Mouse (Mus musculus) CH12F3 (cell line): Measurements from ENCODE around the gene Grk2.
"Not testable (repeated sequence)": the region's sequence is repeated elsewhere in the genome, so short reads cannot be mapped to it uniquely, and the experiment has no call there.

ENCODE experiments used
- in situ Hi-C: fragments of 300-500 bp; cut with MboI; formaldehyde crosslinking; loops from 2 replicates; pipeline ENCODE4 v1.14.3; 2020; ENCODE audit warnings: low sequenced_read_pairs

Gene Grk2

DNA sequence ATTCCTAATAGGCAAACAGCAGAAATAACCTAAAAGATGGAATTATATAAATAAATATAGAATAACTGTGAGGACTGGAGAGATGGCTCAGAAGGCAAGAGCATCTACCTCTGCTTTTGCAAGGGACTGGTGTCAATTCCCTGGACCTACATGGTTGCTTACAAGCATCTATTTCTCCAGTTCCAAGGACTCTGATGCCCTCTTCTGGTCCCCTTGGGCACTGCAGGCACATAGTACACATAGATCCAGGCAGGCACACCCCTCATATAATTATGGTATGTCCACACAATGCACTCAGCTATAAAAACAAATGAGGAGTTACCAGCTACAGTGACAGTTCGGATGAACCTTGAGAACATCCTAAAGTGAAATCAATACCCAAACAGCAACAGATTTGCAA, 26.5 kb downstream of the Grk2 start:
- in situ Hi-C loops, result no loop called here

DNA sequence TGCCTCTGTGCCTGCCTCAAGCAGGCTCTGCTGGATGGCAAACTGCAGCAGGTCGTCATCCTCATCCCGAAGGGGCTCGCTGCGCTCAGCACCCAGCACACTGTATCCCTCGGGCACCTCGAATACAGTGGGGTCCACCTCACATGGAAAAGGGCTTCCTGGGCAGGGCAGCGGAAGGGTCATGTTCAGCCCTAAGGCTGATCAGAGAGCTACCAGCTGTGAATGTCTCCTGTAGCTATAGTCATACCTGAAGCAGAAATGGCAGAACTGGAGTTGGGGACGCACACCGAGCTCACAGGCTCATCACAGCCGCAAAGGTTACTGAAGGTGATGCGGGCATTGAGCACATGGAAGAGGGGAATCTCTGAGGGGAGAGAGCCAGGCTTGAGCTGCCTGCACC, 35.0 kb downstream of the Grk2 start:
- in situ Hi-C loops, result no loop called here

DNA sequence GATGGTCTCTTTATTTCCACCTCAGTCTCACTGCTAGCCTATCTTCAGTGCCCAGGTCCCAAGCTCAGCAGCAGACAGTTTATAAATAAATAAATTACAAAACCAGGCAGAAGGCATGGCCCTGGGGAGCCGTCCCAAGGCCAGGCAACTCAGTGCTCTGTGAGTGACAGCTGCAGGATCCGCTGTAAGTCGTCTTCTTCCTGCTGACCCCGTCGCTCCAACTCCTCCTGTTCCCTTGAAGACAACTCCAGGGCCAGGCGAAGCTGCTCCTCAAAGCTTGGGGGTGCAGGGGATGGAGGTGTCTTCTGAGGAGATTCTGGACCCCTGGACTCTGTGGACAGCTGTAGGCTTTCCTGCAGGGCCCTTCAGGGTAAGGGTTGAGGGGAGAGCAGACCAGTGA, 35.8 kb downstream of the Grk2 start:
- in situ Hi-C loops, result no loop called here

DNA sequence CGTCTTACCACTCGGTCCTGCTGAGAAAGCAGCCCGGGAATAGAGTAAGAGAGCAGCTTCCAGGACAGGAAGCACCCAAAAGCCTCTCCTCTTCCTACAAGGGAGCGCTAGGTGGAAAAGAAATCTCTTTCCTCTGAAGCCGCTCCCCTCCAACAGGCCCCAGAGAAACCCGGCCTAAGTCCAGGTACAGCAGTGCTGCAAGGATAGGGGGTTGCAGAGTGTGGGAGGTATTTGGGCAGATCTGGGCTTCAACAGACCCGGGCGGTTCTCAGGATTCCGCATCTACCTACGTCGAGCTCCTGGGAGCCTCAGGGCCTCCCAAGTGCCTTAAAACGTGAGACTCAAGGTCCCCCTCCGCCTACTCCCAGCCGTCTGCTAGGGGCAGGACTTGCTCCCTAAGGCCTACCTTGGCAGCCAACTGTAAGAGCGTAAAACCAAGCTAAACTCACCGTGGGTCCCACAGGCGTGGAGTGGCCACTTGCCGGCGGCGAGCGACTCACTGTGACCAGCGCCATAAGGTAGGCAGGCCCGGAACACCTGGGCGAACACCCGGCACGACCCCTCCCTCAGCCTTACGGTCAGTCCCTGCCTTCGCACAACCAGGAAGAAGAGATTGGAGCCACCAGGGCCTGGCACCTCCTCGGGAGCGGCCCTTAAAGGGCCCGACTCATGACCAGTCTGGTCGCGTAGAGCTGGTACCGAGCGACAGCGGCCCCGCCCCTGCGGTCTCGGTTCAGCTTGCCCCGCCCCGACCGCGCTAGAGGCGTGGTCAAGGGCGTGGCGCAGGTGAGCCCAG, 37.3 kb downstream of the Grk2 start, which contains the start of gene Ssh3:
Gene Ssh3 (minus strand): TSS at position 615 of the 796 bp plus-strand sequence.
- in situ Hi-C loops, result no loop called here

DNA sequence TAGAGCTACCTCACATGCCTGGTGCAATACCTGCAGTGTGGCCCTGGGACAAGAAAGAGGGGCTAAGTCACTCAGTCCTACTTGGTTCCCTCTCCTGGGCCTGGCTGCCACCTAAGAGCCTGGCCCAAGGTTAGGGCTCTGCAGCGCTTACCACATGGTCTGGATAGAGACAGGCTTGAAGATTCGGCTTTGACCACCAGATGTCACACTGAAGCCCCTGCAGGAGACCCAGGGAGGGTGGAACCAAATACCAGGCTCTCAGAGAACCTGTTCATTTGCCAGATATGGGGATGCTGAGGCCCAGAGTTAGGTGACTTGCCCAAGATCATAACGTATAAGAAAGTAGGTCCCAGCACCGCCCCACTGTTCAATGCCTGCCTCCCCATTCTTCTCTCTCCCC, 40.1 kb downstream of the Grk2 start:
- in situ Hi-C loops, result no loop called here

DNA sequence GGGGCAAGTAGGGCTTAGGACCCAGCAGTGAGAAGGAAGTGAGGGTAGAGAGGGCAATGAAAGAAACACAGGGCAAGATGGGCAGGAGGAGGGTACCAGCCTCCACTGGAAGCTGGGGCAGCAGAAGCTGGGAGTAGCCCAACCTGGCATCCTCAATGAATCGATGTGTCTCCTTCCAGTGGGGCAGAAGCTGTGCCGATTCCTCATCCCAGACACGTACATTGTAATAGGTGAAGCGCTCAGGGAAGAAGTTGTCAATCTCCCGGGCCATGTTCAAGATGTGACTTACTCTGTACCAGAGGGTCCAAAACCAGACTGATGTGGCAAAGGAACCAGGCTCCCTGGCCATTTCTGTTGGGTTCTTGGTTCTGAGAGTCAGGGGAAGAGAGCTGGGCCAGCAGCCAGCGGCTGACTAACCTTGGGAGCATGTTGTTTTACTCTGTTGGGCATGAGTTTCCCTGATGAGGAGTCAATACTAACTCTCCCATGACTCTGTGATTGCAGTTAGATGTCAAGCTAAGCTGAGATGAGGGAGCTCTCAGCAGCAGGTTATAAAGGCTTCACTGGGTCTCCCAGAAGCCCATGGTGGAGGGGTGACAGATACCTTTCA, 41.7 kb downstream of the Grk2 start:
- in situ Hi-C loops, result no loop called here

DNA sequence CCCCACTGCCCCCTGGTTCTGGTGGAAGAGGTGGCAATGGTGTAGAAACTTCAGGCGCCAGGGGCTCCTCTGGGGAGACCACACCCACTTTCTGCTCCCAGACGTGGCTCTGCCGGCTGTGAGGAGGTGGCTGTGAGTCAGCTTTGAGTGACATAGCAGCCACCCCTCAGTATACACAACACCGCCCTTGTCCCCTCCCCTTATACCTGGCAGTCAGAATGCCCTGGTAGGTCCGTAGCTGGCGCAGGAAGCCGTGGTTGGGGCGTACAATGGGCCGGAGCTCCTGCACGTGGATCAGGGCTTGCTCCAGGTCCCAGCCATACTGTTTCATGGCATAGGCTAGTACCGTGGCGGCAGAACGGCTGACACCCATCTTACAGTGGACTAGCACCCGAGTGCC, 42.3 kb downstream of the Grk2 start:
- in situ Hi-C loops, result no loop called here

DNA sequence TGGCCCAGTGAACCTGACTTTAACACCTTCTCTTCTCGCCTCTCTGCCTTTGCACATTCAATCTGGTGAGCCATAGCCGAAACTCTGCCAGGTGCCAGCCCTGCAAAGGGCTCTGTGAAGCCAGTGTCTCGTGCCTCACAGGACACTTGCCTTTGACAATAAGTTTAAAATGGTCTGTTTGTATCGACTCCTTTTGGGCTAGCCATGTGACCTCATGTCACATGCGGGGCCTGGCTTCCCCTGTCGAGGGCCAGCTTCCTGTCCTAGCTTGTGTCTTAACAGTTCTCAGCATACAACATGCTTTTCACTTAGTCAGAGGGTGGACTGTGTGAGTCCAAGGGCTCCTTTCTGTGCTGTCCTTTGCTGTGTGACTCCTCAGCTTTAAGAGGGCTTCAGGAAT, 43.3 kb downstream of the Grk2 start:
- in situ Hi-C loops, result no loop called here

DNA sequence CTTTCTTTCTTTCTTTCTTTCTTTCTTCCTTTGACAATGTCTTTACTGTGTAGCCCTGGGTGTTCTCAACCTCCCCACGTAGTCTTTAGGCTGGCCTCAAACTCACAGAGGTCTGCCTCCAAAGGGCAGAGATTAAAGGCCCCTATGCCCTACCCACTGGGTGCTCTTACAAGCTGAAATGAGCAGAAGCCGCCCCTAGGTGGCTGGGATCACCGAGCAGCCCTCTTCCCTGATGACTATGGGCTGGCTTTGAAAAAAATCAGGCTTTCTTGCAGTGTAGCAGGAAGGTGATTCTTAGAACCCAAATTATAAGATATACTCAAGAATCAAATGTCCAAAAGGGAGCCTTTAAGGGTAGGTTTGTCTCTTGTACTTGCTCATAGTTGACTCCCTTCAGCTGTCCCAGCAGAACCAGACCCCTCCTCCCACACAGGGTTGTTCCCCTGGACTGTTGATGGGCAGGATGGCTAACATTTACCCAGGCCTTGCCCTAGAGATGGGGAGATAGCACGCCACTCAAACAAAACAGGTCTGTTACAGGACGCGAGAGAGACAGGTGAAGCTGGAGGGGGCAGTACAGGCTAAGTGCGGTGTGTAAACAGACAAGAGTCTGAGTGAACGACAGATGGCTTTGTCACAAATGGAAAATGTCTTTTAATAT, 44.9 kb downstream of the Grk2 start:
- in situ Hi-C loops, result no loop called here

DNA sequence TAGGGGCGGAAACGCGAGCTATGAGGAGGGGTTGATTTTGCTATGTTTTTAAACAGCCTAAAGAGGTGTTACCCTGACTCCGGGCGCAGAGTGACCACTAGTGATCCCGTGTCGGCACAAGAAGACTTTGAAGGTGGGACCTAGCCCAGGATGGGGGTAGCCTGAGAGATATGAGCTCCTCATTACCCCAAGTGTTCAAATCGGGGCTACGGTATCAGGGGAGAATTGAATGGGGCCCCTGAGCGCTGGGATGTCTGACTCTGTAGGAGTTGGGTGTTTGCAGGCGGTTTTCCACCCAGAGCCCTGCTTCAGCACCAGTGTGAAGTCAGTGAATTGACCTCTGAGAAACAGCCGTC, 48.1 kb downstream of the Grk2 start:
- in situ Hi-C loops, result no loop called here

DNA sequence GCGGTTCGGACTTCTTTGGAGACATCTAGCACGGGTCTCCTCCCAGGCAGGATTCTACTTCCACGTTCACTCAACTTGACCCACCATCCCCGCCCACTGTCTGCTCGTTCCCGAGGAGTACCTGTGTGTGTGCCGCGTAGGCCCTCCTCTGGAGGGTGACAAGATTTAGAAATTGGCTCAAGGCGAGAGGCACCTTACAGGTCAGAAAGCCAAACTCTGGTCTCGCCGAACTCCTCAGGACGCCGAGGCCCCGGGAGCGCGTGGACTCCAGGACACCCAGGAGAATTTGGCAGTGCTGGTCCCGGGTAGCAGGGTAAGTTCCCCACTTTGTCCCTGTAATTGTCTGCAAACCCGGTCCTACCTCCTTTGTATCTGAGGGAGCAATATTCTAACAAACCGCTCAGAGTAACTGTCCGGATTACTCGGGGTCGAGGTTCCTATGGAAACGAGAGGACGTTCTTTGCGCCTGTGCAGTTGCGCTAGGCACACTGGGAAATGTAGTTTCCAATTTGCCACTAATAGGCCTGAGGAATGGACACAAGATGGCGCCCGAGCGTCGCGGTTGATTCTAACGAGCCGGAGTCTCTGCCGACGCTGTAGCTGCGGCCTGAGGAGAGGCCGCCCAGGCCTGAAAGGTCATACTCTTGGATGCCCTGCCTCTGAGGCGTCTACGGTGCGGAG, 48.7 kb downstream of the Grk2 start:
- in situ Hi-C loops, result no loop called here

DNA sequence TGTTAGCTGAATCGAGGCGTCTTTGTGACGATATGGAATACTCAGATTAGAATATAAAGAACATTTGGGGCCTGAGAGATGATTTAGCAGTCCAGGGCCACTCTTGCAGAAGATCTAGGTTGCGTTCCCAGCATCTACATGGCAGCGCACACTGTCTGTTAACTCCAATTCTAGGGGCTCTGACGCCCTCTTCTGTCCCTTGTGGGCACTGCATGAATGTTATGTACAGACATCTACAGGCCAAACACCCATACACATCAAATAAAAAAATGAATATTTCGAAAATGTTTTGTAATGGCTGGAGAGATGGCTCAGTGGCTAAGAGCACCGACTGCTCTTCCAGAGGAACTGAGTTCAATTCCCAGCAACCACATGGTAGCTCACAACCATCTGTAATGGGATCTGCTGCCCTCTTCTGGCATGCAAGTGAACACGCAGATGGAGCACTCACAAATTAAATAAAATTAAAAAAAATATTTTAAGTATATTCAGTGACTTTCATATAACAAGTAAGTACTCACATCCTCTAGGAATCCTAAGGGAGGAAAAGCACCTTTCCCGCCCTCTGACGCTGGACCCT, 50.3 kb downstream of the Grk2 start:
- in situ Hi-C loops, result no loop called here

DNA sequence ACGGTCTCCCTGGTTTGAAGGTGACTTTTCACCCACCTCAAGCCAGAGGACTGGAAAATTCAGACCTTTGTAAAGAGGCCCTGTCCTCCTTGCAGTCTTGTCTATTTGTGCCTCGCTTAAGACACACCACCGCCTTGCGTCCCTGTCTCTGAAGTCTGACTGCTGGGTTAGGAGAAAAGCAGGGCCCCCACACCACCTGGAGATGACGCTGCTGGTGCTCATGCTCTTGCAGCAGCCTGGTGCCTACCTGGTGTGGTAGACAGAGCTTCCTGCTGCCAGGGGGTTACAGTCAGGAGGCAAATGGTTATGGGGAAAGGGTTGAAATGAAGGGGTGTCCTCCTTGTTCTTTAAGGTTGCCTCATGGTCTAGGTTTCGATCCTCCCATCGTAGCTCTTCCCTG, 51.8 kb downstream of the Grk2 start:
- in situ Hi-C loops, result no loop called here

DNA sequence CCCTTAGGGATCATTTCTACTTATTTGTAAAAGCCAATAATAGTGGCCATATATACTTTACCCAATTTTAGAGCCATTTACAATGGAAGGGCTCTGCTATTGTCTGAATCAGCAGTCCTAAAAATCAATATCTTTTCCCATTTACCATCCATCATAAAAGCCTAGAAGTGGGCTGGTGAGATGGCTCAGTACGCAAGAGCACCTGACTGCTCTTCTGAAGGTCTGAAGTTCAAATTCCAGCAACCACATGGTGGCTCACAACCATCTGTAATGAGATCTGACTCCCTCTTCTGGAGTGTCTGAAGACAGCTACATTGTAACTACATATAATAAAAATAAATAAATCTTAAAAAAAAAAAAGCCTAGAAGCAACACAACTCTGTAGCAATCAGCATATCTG, 57.3 kb downstream of the Grk2 start:
- in situ Hi-C loops, result not testable (repeated sequence)

DNA sequence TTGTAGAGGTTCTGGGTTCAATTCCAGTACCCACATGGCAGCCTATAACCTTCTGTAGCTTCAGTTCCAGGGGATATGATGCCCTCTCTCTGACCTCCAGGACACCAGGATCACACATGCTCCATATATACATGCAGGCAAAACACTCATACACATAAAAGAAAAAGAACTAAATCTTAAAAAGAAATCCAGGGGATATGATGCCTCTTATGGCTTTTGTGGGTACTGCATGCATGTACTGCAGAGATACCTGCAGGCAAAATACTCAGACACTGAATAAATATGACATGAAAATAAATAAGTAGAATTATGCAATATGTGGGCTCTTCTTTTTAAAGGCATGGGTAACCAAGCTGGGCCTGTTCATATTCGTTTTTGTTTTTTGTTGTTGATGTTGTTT, 59.0 kb downstream of the Grk2 start:
- in situ Hi-C loops, result no loop called here

DNA sequence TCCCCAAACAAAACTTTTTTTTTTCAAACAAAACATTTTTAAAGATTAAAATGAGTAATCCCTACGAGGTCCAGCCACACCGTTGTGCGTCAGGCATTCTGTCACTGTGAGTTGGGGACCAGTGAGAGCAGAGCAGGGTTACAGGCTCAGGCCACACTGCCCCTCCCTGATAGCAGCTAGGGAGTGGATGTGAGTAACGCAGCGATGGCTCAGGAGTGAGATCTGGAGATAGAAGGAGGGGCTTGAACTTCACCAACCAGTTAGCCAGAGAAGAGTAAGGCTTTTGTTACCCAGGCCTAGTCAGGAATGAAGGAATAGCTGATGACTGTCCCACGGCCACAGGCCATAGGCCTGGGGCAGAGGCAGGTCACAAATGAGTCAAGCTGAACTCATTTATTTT, 61.2 kb downstream of the Grk2 start:
- in situ Hi-C loops, result no loop called here

DNA sequence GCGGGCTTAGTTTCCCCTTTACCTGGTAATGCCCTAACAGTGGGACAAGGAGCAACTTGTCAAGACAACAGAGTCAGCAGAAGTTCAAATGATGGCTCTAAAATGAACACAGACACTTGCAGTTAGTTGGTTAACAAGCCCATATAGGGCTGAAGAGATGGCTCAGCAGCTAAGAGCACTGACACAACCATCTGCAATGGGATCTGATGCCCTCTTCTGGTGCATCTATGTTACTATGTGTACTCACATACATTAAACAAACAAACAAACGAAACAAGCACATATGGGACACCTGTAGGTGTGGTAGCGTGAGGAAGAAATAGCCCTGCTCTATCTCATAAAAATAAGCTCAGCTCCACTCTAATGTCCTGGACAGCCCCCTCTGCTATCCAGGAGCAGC, 63.6 kb downstream of the Grk2 start:
- in situ Hi-C loops, result no loop called here

DNA sequence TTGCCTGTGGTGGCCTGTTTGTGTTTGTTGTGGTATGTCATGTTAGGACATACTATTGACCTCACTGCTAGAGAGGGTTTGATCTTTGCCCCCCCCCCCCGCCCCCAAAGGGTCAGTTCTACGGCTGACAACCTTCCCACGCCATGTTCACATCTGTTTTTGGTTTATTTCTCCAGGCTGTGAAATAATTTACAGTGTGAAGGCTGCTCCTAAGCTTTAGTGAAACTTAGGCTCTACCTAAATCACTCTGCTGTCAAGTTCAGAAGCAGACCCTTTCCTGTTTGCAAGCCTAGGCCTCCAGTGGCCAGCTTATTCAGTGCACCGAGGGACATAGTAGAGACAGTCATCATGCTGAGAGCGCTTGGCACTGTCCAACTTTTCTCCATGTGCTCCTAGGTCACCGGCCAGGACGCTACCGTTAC, 65.8 kb downstream of the Grk2 start:
- in situ Hi-C loops, result no loop called here
